Mouse (Mus musculus) limb, embryonic 13.5 days (tissue): ENCODE results near the gene Foxj3. TPM values are rescaled to one million over a fixed set of nuclear protein-coding genes. Genes with fewer than 3 reads are reported as not detected.

Source experiments
- ATAC-seq: fragments of 200-750 bp; cut with Nextera tagmentation; 2 replicates; pipeline ENCODE4 v1.8.0; 2017; ENCODE audit warnings: low read depth, moderate number of reproducible peaks, moderate TSS enrichment; ENCODE audit not compliant: low FRiP score
- H3K27ac ChIP-seq: fragments of 300-500 bp; sonication (generic); 2 replicates; pipeline ENCODE4 v1.5.1; 2015; ENCODE audit warnings: inconsistent platforms, mild to moderate bottlenecking, moderate library complexity
- H3K27me3 ChIP-seq: fragments of 300-500 bp; sonication (generic); 2 replicates; pipeline ENCODE4 v1.6.1; 2015; ENCODE audit warnings: mild to moderate bottlenecking, inconsistent platforms
- H3K36me3 ChIP-seq: fragments of 300-500 bp; sonication (generic); 2 replicates; pipeline ENCODE4 v1.6.1; 2015; ENCODE audit warnings: inconsistent platforms, mild to moderate bottlenecking, moderate library complexity
- H3K4me1 ChIP-seq: fragments of 300-500 bp; sonication (generic); 2 replicates; pipeline ENCODE4 v1.6.1; 2015; ENCODE audit warnings: inconsistent platforms
- H3K4me2 ChIP-seq: fragments of 300-500 bp; sonication (generic); replicated peaks from 2 replicates; pipeline ENCODE4 v1.6.1; 2015; ENCODE audit warnings: inconsistent platforms, mild to moderate bottlenecking, moderate library complexity
- H3K4me3 ChIP-seq: fragments of 300-500 bp; sonication (generic); 2 replicates; pipeline ENCODE4 v1.5.1; 2015; ENCODE audit warnings: moderate library complexity, mild to moderate bottlenecking, inconsistent platforms
- H3K9ac ChIP-seq: fragments of 300-500 bp; sonication (generic); 2 replicates; pipeline ENCODE4 v1.6.1; 2015; ENCODE audit warnings: mild to moderate bottlenecking, inconsistent platforms
- H3K9me3 ChIP-seq: fragments of 300-500 bp; sonication (generic); 2 replicates; pipeline ENCODE4 v1.6.1; 2016; ENCODE audit warnings: inconsistent platforms
- WGBS: fragments of 180-500 bp; shearing (Covaris S2); methylation state at CpG from one replicate; pipeline ENCODE4 v1.1.7; 2015; 5-methylcytosine and 5-hydroxymethylcytosine counted together
- polyA plus RNA-seq: library from polyadenylated mRNA; unstranded; fragments of >200 nt; fragmentation: Nextera tagmentation; extraction: Ambion mirVana; gene quantifications from 2 replicates; pipeline ENCODE4 v1.2.1, GENCODE M21; 2015

The Foxj3 gene
- polyA plus RNA-seq, 1 experiment from 2014 or later = 26.9 TPM

- Histone ChIP-seq H3K27me3 (no peaks in the 10 kb centered on the region), H3K4me1 (no peaks in the 10 kb centered on the region), H3K9me3 (peaks cover 12% of the 10 kb centered on the region), H3K4me3 (no peak overlapping the region), H3K27ac (no peak overlapping the region), H3K9ac (no peak overlapping the region), H3K4me2 (no peak overlapping the region), H3K36me3 (no peaks in the 10 kb centered on the region)
- no peak for ATAC-seq
- WGBS = 70% methylated on average over 1 of the region's 1 CpGs
Observed at GRCm38 (mm10) chr4:119657011-119657410, 120.2 kb downstream of the Foxj3 start.

- Histone ChIP-seq H3K4me3 (no peak overlapping the region), H3K36me3 (no peaks in the 10 kb centered on the region), H3K27ac (no peak overlapping the region), H3K27me3 (no peaks in the 10 kb centered on the region), H3K9me3 (peaks cover 7% of the 10 kb centered on the region), H3K4me1 (no peaks in the 10 kb centered on the region), H3K9ac (no peak overlapping the region), H3K4me2 (no peak overlapping the region)
- ATAC-seq = no peak
- WGBS = 52% methylated on average over 2 of the region's 2 CpGs
Observed at GRCm38 (mm10) chr4:119658246-119658645, 121.4 kb downstream of the Foxj3 start.

GRCm38 (mm10) chr4:119658731-119659130 lies 121.9 kb downstream of the Foxj3 start, which contains the start of gene Guca2b:
Gene Guca2b, minus strand, starts transcription at chr4:119658954.
- Histone ChIP-seq H3K27ac (no peak within 1 kb of the TSS), H3K9me3 (0 out of 2 replicates have a peak, but pooled peaks cover 2% of the 10 kb centered on the region), H3K9ac (no peak within 1 kb of the TSS), H3K27me3 (no peaks in the 10 kb centered on the region), H3K4me2 (no peak within 1 kb of the TSS), H3K4me1 (no peaks in the 10 kb centered on the region), H3K4me3 (no peak within 1 kb of the TSS), H3K36me3 (no peaks in the 10 kb centered on the region)
- ATAC-seq = no peak
- WGBS = 83% methylated on average over 4 of the region's 4 CpGs

- Histone ChIP-seq H3K4me1 (no peaks in the 10 kb centered on the region), H3K9me3 (no peaks in the 10 kb centered on the region), H3K27ac (no peak overlapping the region), H3K9ac (no peak overlapping the region), H3K36me3 (no peaks in the 10 kb centered on the region), H3K4me2 (no peak overlapping the region), H3K27me3 (no peaks in the 10 kb centered on the region), H3K4me3 (no peak overlapping the region)
- 80% methylated on average over 8 of the region's 8 CpGs for WGBS
- ATAC-seq = no peak
Observed at GRCm38 (mm10) chr4:119660007-119660406, 123.2 kb downstream of the Foxj3 start.

GRCm38 (mm10) chr4:119662151-119662550 lies 125.3 kb downstream of the Foxj3 start:
- Histone ChIP-seq H3K27ac (no peak overlapping the region), H3K36me3 (no peaks in the 10 kb centered on the region), H3K9me3 (no peaks in the 10 kb centered on the region), H3K4me2 (no peak overlapping the region), H3K4me1 (no peaks in the 10 kb centered on the region), H3K4me3 (no peak overlapping the region), H3K9ac (no peak overlapping the region), H3K27me3 (no peaks in the 10 kb centered on the region)
- ATAC-seq = no peak
- WGBS = 71% methylated on average over 4 of the region's 4 CpGs

- WGBS = 85% methylated on average over 7 of the region's 7 CpGs
- no peaks in the 10 kb centered on the region for H3K36me3 ChIP-seq
- no peak for ATAC-seq
Observed at GRCm38 (mm10) chr4:119662976-119663375, 126.2 kb downstream of the Foxj3 start.

GRCm38 (mm10) chr4:119663409-119664095 lies 126.7 kb downstream of the Foxj3 start:
- ATAC-seq = no peak
- WGBS = 91% methylated on average over 14 of the region's 14 CpGs
- H3K27ac ChIP-seq = no peak overlapping the region
- no peaks in the 10 kb centered on the region for H3K9me3 ChIP-seq
- H3K36me3 ChIP-seq = no peaks in the 10 kb centered on the region
- no peak overlapping the region for H3K4me3 ChIP-seq
- no peak overlapping the region for H3K4me2 ChIP-seq
- H3K4me1 ChIP-seq = no peaks in the 10 kb centered on the region
- H3K9ac ChIP-seq = no peak overlapping the region
- no peaks in the 10 kb centered on the region for H3K27me3 ChIP-seq

More at GRCm38 (mm10) chr4:119662976-119663375, 126.2 kb downstream of the Foxj3 start:
- Histone ChIP-seq H3K4me3 (no peak overlapping the region), H3K4me2 (no peak overlapping the region), H3K4me1 (no peaks in the 10 kb centered on the region), H3K9ac (no peak overlapping the region), H3K27ac (no peak overlapping the region), H3K9me3 (no peaks in the 10 kb centered on the region), H3K27me3 (no peaks in the 10 kb centered on the region)

- WGBS = 92% methylated on average over 2 of the region's 2 CpGs
- H3K4me2 ChIP-seq = no peak overlapping the region
- no peak overlapping the region for H3K27ac ChIP-seq
- H3K4me3 ChIP-seq = no peak overlapping the region
- no peak overlapping the region for H3K9ac ChIP-seq
- H3K9me3 ChIP-seq = no peaks in the 10 kb centered on the region
- no peaks in the 10 kb centered on the region for H3K36me3 ChIP-seq
- H3K27me3 ChIP-seq = no peaks in the 10 kb centered on the region
- no peak for ATAC-seq
- H3K4me1 ChIP-seq = no peaks in the 10 kb centered on the region
Observed at GRCm38 (mm10) chr4:119665166-119665565, 128.4 kb downstream of the Foxj3 start.

GRCm38 (mm10) chr4:119666116-119666515 lies 129.3 kb downstream of the Foxj3 start:
- Histone ChIP-seq H3K4me3 (no peak overlapping the region), H3K4me2 (no peak overlapping the region), H3K36me3 (no peaks in the 10 kb centered on the region), H3K27me3 (no peaks in the 10 kb centered on the region), H3K4me1 (no peaks in the 10 kb centered on the region), H3K9me3 (no peaks in the 10 kb centered on the region), H3K9ac (no peak overlapping the region), H3K27ac (no peak overlapping the region)
- ATAC-seq = no peak
- 58% methylated on average over 8 of the region's 8 CpGs for WGBS

- no peaks in the 10 kb centered on the region for H3K36me3 ChIP-seq
- no peak overlapping the region for H3K9ac ChIP-seq
- no peak overlapping the region for H3K4me2 ChIP-seq
- H3K9me3 ChIP-seq = no peaks in the 10 kb centered on the region
- no peaks in the 10 kb centered on the region for H3K27me3 ChIP-seq
- no peak overlapping the region for H3K4me3 ChIP-seq
- no peaks in the 10 kb centered on the region for H3K4me1 ChIP-seq
- H3K27ac ChIP-seq = no peak overlapping the region
- no peak for ATAC-seq
- 24% methylated on average over 5 of the region's 5 CpGs for WGBS
Observed at GRCm38 (mm10) chr4:119667454-119667853, 130.7 kb downstream of the Foxj3 start.

- H3K27ac ChIP-seq = no peak overlapping the region
- no peaks in the 10 kb centered on the region for H3K27me3 ChIP-seq
- H3K36me3 ChIP-seq = no peaks in the 10 kb centered on the region
- ATAC-seq = no peak
- H3K4me2 ChIP-seq = no peak overlapping the region
- no peak overlapping the region for H3K9ac ChIP-seq
- H3K4me3 ChIP-seq = no peak overlapping the region
- no peaks in the 10 kb centered on the region for H3K9me3 ChIP-seq
- H3K4me1 ChIP-seq = no peaks in the 10 kb centered on the region
- WGBS = 90% methylated on average over 3 of the region's 3 CpGs
Observed at GRCm38 (mm10) chr4:119668185-119668584, 131.4 kb downstream of the Foxj3 start.

GRCm38 (mm10) chr4:119668596-119668995 lies 131.8 kb downstream of the Foxj3 start:
- H3K4me3 ChIP-seq = no peak overlapping the region
- H3K4me1 ChIP-seq = no peaks in the 10 kb centered on the region
- ATAC-seq = no peak
- no peaks in the 10 kb centered on the region for H3K27me3 ChIP-seq
- H3K36me3 ChIP-seq = no peaks in the 10 kb centered on the region
- H3K27ac ChIP-seq = no peak overlapping the region
- H3K9ac ChIP-seq = no peak overlapping the region
- no peak overlapping the region for H3K4me2 ChIP-seq
- WGBS = 70% methylated on average over 4 of the region's 4 CpGs
- no peaks in the 10 kb centered on the region for H3K9me3 ChIP-seq
